Mouse (Mus musculus) inflammation-experienced regulatory T-cells (primary cell): ENCODE data around the gene Fam98b. TPM values are rescaled to one million over a fixed set of nuclear protein-coding genes. Genes with fewer than 3 reads are reported as not detected.

ENCODE experiments used
- polyA plus RNA-seq, 2 experiments: library from polyadenylated mRNA; unstranded; fragments of 100-300 nt; shearing (Covaris generic); gene quantifications; one replicate each; pipeline ENCODE4 v1.2.1; 2017

Gene Fam98b
- polyA plus RNA-seq, result 1 to 10 TPM; 2.5 to 2.8 TPM

DNA sequence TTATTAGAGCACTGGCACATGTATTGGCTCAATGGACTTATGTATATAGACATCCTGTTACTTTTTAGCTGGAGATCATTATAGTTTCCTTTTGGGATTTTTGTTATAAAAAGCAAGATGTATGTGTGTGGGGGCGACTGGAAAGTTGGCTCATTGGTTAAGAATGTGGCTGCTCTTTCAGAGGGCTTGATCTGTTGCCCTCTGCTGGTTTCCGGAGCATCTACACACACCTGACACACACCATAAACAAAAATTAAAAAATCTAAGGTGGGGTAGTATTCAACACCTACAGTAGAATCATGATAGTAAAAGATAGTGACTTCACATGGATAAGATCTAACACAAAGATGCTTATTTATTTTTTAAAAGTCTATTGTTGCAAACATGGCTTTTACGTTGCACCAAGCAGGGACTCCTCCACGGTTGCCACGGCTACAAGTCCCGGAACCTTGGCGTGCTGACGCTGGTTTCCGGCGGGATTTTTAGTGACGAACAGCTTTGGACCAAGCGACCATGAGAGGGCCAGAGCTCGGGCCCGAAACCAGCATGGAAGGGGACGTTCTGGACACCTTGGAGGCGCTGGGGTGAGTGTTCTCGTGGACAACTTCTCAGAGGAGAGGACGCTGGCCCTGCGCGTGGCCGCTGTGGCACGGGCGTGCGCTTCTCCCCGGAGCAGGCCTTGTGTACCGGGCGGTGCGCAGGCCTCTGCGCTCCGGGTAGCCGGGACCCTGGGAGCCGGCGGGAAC is at the start of gene Fam98b:
TSS of gene Fam98b (plus strand) at position 485 of the 746 bp plus-strand sequence.

Other genes starting within 250 kb of the Fam98b start
- gene Spred1, start 128.4 kb upstream of the Fam98b start, polyA plus RNA-seq, result 1 to 10 TPM; 1.9 to 4.4 TPM
- 100 to 1,000 TPM; 193 to 220 TPM for gene Rasgrp1, start 93.3 kb downstream of the Fam98b start, polyA plus RNA-seq